Mouse (Mus musculus) stomach, embryonic 14.5 days (tissue): Measurements from ENCODE around the gene Camsap2. TPM values are rescaled to one million over a fixed set of nuclear protein-coding genes. Genes with fewer than 3 reads are reported as not detected.

Source experiments
- ATAC-seq: fragments of 200-750 bp; cut with Nextera tagmentation; 2 replicates; pipeline ENCODE4 v1.8.0; 2017; ENCODE audit warnings: low read depth, moderate TSS enrichment; ENCODE audit not compliant: insufficient number of reproducible peaks, insufficient read depth, low FRiP score
- H3K27ac ChIP-seq: fragments of 300-500 bp; sonication (generic); 2 replicates; pipeline ENCODE4 v1.5.1; 2014; ENCODE audit warnings: mild to moderate bottlenecking, low read length, moderate library complexity, mixed read lengths
- H3K27me3 ChIP-seq: fragments of 300-500 bp; sonication (generic); 2 replicates; pipeline ENCODE4 v1.6.1; 2014; ENCODE audit warnings: low read length, control low read depth, mixed read lengths; ENCODE audit not compliant: control insufficient read depth, insufficient read depth
- H3K36me3 ChIP-seq: fragments of 300-500 bp; sonication (generic); 2 replicates; pipeline ENCODE4 v1.6.1; 2014; ENCODE audit warnings: mild to moderate bottlenecking, control low read depth, low read length, moderate library complexity, mixed read lengths; ENCODE audit not compliant: control insufficient read depth, insufficient read depth
- H3K4me1 ChIP-seq: fragments of 300-500 bp; sonication (generic); 2 replicates; pipeline ENCODE4 v1.6.1; 2014; ENCODE audit warnings: low read length, control low read depth, mixed read lengths; ENCODE audit not compliant: control insufficient read depth, insufficient read depth
- H3K4me2 ChIP-seq: fragments of 300-500 bp; sonication (generic); replicated peaks from 2 replicates; pipeline ENCODE4 v1.6.1; 2014; ENCODE audit warnings: low read depth, low read length, control low read depth
- H3K4me3 ChIP-seq: fragments of 300-500 bp; sonication (generic); 2 replicates; pipeline ENCODE4 v1.5.1; 2014; ENCODE audit warnings: low read depth, low read length, control low read depth
- H3K9ac ChIP-seq: fragments of 300-500 bp; sonication (generic); replicated peaks from 2 replicates; pipeline ENCODE4 v1.6.1; 2014; ENCODE audit warnings: low read depth, mild to moderate bottlenecking, control low read depth, low read length, moderate library complexity, mixed read lengths
- H3K9me3 ChIP-seq: fragments of 300-500 bp; sonication (generic); 2 replicates; pipeline ENCODE4 v1.6.1; 2016; ENCODE audit warnings: low read depth, low read length, control low read depth; ENCODE audit not compliant: control insufficient read depth
- WGBS: fragments of 180-500 bp; shearing (Covaris S2); extraction: QIAGEN DNeasy Blood & Tissue Kit; methylation state at CpG from one replicate; pipeline ENCODE4 v1.1.7; 2014; 5-methylcytosine and 5-hydroxymethylcytosine counted together
- polyA plus RNA-seq: library from polyadenylated mRNA; unstranded; fragments of >200 nt; fragmentation: Nextera tagmentation; extraction: Ambion mirVana; gene quantifications from 2 replicates; pipeline ENCODE4 v1.2.1, GENCODE M21; 2014

Camsap2 gene
- polyA plus RNA-seq, 1 experiment from 2014 or later: 17.4 TPM

DNA sequence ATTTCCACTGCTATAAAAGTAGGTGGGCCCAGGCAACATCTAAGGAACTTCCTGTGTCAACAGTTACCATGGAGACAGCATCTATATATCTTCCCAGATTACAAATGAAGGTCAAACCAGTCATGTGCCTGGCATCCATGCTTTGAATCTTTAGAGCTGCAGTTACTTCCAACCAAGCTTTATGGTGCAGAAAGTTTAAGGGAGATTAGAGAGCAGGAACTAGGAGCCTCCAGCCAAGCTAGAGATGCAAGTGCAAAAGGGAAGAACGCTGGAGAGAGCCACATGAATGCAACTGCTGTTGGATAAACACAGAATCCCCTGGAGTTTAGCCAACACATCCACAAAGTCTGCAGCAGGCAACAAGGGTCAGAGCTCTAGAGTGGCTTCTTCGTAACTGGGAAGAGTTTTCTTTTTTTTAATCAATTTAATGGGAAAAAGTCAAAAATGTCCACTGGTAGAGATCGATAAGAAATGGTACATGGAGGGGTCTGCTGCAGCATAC, 4.8 kb upstream of the Camsap2 start:
- 42% methylated on average over 3 of the region's 3 CpGs for WGBS
- Histone ChIP-seq H3K9ac (no peak overlapping the region), H3K9me3 (no peaks in the 10 kb centered on the region), H3K27ac (no peak overlapping the region), H3K4me2 (no peak overlapping the region), H3K36me3 (no peaks in the 10 kb centered on the region), H3K27me3 (no peaks in the 10 kb centered on the region), H3K4me1 (peaks cover 10% of the 10 kb centered on the region; the same call in 1 of the 2 replicates), H3K4me3 (no peak overlapping the region)
- ATAC-seq: no peak

DNA sequence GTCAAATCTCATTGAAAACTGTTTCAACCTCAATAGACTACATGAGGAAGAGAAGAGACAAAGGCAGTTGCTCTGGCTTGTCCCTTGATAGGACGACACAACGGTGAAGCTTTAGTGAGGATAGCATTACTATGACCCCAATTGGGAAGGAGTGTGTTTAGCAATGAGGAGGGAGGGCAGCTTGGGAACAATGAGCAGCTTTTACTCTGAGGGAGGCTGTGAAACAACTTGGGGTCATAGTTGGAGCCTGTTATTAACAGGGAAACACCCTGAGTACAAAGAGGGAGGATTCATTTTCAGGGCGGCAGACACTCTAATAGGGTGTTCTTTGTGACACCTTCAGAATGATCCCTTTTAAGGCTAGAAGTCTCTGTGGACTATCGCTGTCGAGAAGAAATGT, 2.2 kb upstream of the Camsap2 start:
- Histone ChIP-seq H3K4me3 (no peak overlapping the region), H3K9me3 (no peaks in the 10 kb centered on the region), H3K27ac (no peak overlapping the region), H3K4me2 (no peak overlapping the region), H3K27me3 (no peaks in the 10 kb centered on the region), H3K9ac (no peak overlapping the region), H3K36me3 (no peaks in the 10 kb centered on the region), H3K4me1 (peaks cover 14% of the 10 kb centered on the region)
- 71% methylated on average over 5 of the region's 5 CpGs for WGBS
- ATAC-seq: no peak

DNA sequence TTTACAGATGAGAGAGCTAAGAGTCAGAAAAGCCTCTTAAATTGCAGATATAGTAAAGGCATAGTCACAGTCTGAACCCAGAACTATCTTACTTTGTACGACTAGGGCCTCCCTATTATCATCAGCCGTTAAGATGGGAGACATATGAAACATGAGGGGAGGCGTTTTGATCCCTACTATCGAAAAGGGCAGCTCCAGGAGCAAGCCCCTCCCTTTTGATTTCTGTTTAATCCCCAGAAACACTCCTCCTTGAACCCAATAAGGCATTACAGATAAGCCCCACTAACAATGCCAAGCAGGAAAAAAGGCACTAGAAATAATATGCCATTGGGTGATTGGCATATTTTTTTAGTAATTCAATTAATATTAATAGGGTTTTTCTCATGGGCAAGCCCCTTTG, 1.2 kb upstream of the Camsap2 start:
- no peak overlapping the region for H3K9ac ChIP-seq
- no peak for ATAC-seq
- no peak overlapping the region for H3K27ac ChIP-seq
- no peaks in the 10 kb centered on the region for H3K9me3 ChIP-seq
- peaks cover 16% of the 10 kb centered on the region for H3K4me1 ChIP-seq
- H3K36me3 ChIP-seq: no peaks in the 10 kb centered on the region
- H3K4me2 ChIP-seq: no peak overlapping the region
- no peaks in the 10 kb centered on the region for H3K27me3 ChIP-seq
- WGBS: 51% methylated on average over 4 of the region's 4 CpGs
- H3K4me3 ChIP-seq: no peak overlapping the region

DNA sequence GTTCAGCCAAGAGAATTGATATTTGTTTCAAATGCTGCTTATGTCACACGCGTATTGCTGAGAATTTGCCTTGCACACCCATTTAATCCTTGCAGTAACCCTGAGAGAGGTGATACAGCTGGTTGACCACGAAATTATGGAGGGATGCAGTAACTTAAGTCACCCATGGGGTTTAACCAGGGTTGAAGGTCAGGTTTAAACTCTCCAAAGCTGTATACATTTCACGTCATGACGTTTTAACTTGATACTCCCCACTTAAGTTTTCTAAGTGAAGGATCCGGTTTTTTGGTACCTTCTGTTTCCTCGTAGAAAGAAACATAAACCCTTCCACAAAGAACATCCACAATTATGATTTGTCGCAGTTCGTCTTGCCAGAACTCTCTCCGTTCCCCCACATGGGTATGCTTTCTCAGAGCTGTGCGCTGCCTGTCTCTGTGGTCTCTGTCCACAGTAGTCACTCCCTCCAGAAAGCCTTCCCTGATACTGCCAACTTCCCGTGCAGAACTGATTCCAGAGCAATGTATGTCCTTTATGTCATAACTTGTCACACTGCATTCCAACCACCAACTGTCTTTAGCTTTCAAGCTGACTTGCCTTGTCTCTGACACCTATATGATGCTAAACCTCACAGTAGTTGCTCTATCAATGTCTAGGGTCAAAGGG, 600 bp upstream of the Camsap2 start:
- peak overlapping the region; percentile 36; the same call in 1 of the 2 replicates for H3K9ac ChIP-seq

DNA sequence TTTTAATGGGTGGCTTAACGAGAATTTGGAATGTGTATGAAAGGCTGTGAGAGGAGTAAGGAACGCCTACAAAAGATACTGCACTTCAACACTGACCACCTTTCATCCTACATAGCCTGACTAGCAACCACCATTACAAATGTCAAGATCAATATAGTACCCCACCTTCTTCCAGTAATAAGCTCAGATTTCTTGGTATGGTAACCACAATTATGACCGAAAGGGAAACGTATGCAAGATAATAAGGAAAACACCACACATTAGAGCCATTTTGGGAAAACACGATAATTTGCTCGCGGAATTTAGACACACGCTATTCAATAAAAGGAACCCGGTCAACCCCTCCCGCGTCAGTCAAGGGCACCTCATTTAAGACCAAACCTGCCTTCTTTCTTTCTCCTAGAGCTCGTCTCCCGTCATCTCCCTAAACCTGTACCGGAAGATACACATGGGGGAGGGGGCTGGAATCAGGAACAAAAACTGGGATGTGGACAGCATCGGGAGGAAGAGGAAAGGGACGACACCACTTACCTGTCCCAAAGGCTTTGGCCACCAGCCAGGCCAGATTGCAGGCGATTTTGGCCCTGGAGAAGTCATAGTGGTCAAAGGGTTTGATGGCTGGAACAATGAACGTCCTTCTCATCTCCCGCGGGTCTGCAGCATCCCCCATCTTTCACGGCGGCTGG, 993 bp downstream of the Camsap2 start:
- Histone ChIP-seq H3K4me1 (peaks cover 8% of the 10 kb centered on the region), H3K27me3 (no peaks in the 10 kb centered on the region), H3K9ac (peak overlapping the region; percentile 94), H3K4me3 (peak overlapping the region; percentile 93), H3K36me3 (no peaks in the 10 kb centered on the region; the same call in 1 of the 2 replicates), H3K4me2 (peak overlapping the region; percentile 59), H3K9me3 (no peaks in the 10 kb centered on the region), H3K27ac (peak overlapping the region; percentile 95; the same call in 1 of the 2 replicates)
- under 1% methylated on average over 22 of the region's 22 CpGs for WGBS
- no peak for ATAC-seq

More for the DNA sequence above, 600 bp upstream of the Camsap2 start:
- no peaks in the 10 kb centered on the region for H3K36me3 ChIP-seq
- H3K9me3 ChIP-seq: no peaks in the 10 kb centered on the region
- no peaks in the 10 kb centered on the region for H3K27me3 ChIP-seq
- ATAC-seq: peak; percentile 11; the same call in 1 of the 2 replicates
- H3K27ac ChIP-seq: peak overlapping the region; percentile 95; the same call in 1 of the 2 replicates
- 4% methylated on average over 12 of the region's 12 CpGs for WGBS
- H3K4me2 ChIP-seq: peak overlapping the region; percentile 59
- peaks cover 16% of the 10 kb centered on the region for H3K4me1 ChIP-seq
- peak overlapping the region; percentile 93 for H3K4me3 ChIP-seq

DNA sequence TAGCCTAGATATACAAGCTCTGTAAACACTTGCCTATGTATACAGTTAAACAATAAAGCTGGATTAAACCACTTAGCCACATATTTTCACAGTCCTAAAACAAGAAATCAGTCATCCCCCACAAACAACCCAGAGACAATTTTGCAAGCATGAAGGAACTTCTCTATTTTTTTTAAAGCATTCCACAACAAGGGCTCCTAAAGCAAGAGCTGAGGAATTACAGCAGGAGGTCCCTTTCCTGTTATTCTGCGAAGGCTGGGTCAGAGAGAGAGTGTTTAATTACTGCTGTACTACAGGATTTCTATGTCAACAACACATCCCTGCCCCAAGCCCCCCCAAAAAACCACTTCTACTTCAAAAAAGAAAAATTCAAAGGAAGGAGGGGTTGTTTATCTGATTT, 1.6 kb downstream of the Camsap2 start:
- H3K27ac ChIP-seq: no peak overlapping the region
- ATAC-seq: no peak

DNA sequence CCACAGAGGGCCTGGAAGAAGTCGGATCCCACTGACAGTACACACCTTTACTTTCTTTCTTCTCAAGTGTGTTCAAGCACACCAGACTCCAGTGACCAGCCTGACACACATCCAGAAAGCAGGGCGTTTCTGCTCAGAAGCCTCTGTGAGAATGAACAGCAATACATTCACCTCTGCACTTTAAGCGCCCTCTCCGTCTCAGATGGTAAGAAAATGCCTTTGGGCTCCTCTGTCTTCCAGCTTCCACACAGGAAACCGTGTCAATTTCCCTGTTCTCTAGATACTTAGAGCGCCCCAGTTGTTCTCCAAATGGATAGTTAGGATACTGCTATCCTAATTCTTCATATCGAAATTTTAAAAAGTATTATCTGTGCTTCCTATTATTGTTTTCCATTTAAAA, 2.2 kb downstream of the Camsap2 start:
- Histone ChIP-seq H3K27ac (no peak overlapping the region), H3K27me3 (no peaks in the 10 kb centered on the region), H3K4me2 (peak overlapping the region; percentile 59), H3K9ac (no peak overlapping the region), H3K4me1 (peaks cover 8% of the 10 kb centered on the region), H3K9me3 (no peaks in the 10 kb centered on the region), H3K4me3 (peak overlapping the region; percentile 93), H3K36me3 (no peaks in the 10 kb centered on the region; the same call in 1 of the 2 replicates)
- WGBS: 20% methylated on average over 7 of the region's 7 CpGs
- no peak for ATAC-seq

More for the DNA sequence above, 1.6 kb downstream of the Camsap2 start:
- Histone ChIP-seq H3K9me3 (no peaks in the 10 kb centered on the region), H3K4me2 (peak overlapping the region; percentile 59), H3K27me3 (no peaks in the 10 kb centered on the region), H3K36me3 (no peaks in the 10 kb centered on the region; the same call in 1 of the 2 replicates), H3K9ac (no peak overlapping the region), H3K4me3 (peak overlapping the region; percentile 93), H3K4me1 (peaks cover 8% of the 10 kb centered on the region)
- 0% methylated on average over 1 of the region's 1 CpGs for WGBS

DNA sequence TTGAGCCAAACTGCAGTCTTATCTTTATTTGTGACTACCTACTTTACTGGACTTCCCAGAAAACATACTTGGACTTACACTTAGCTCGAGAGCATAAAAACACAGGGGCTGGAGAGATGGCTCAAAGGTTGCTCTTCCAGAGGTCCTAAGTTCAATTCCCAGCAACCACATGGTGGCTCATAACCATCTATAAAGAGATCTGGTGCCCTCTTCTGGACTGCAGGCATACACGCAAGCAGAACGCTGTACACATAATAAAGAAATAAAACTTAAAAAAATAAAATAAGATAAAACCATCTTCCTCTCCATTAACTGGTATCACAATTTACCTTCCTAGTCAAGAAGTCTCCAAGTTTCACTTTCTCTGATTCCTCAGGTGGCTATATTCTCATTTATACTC, 5.4 kb downstream of the Camsap2 start:
- Histone ChIP-seq H3K27me3 (no peaks in the 10 kb centered on the region), H3K27ac (no peak overlapping the region), H3K36me3 (no peaks in the 10 kb centered on the region; the same call in 1 of the 2 replicates), H3K4me1 (peaks cover 8% of the 10 kb centered on the region), H3K4me3 (no peak overlapping the region), H3K4me2 (no peak overlapping the region), H3K9me3 (no peaks in the 10 kb centered on the region), H3K9ac (no peak overlapping the region)
- 95% methylated on average over 3 of the region's 3 CpGs for WGBS
- ATAC-seq: no peak
